Mouse (Mus musculus): ENCODE data around the gene BC029722.

- TF ChIP-seq POLR2A (IDR thresholded peaks at IDR 0.05; ENCODE audit: control insufficient read depth, extremely low read depth, insufficient read depth, low read length, poor library complexity) (no peak), CTCF (IDR thresholded peaks at IDR 0.05; ENCODE audit: borderline replicate concordance, control insufficient read depth, extremely low read depth, insufficient read depth, low read length, poor library complexity) (no peak)
Observed at GRCm38 (mm10) chr2:155816179-155816578, 3.0 kb downstream of the BC029722 start.

Data from thymus, adult 2 months (tissue).